Mouse (Mus musculus) midbrain, embryonic 12.5 days (tissue): ENCODE data around the gene Slc23a4. TPM values are rescaled to one million over a fixed set of nuclear protein-coding genes. Genes with fewer than 3 reads are reported as not detected.

Experiments
- ATAC-seq: fragments of 200-750 bp; cut with Nextera tagmentation; 2 replicates; pipeline ENCODE4 v1.8.0; 2017; ENCODE audit warnings: low read depth, moderate TSS enrichment, moderate library complexity; ENCODE audit not compliant: low FRiP score
- H3K27ac ChIP-seq: fragments of 300-500 bp; sonication (generic); replicated peaks from 2 replicates; pipeline ENCODE4 v1.5.1; 2016; ENCODE audit warnings: mild to moderate bottlenecking
- H3K27me3 ChIP-seq: fragments of 300-500 bp; sonication (generic); 2 replicates; pipeline ENCODE4 v1.6.1; 2016; ENCODE audit warnings: mild to moderate bottlenecking
- H3K36me3 ChIP-seq: fragments of 300-500 bp; sonication (generic); 2 replicates; pipeline ENCODE4 v1.6.1; 2016
- H3K4me1 ChIP-seq: fragments of 300-500 bp; sonication (generic); 2 replicates; pipeline ENCODE4 v1.6.1; 2016
- H3K4me2 ChIP-seq: fragments of 300-500 bp; sonication (generic); replicated peaks from 2 replicates; pipeline ENCODE4 v1.6.1; 2016; ENCODE audit warnings: mild to moderate bottlenecking, moderate library complexity
- H3K4me3 ChIP-seq: fragments of 300-500 bp; sonication (generic); 2 replicates; pipeline ENCODE4 v1.5.1; 2016; ENCODE audit warnings: mild to moderate bottlenecking
- H3K9ac ChIP-seq: fragments of 300-500 bp; sonication (generic); replicated peaks from 2 replicates; pipeline ENCODE4 v1.6.1; 2016; ENCODE audit warnings: mild to moderate bottlenecking, moderate library complexity
- H3K9me3 ChIP-seq: fragments of 300-500 bp; sonication (generic); 2 replicates; pipeline ENCODE4 v1.6.1; 2016; ENCODE audit warnings: mild to moderate bottlenecking
- WGBS: fragments of 180-500 bp; shearing (Covaris S2); methylation state at CpG from one replicate; pipeline ENCODE4 v1.1.7; 2016; 5-methylcytosine and 5-hydroxymethylcytosine counted together
- polyA plus RNA-seq: library from polyadenylated mRNA; unstranded; fragments of >200 nt; fragmentation: Nextera tagmentation; extraction: Ambion mirVana; gene quantifications from 2 replicates; pipeline ENCODE4 v1.2.1, GENCODE M21; 2016

The Slc23a4 gene
- polyA plus RNA-seq, 1 experiment from 2014 or later: 0.59 TPM

DNA sequence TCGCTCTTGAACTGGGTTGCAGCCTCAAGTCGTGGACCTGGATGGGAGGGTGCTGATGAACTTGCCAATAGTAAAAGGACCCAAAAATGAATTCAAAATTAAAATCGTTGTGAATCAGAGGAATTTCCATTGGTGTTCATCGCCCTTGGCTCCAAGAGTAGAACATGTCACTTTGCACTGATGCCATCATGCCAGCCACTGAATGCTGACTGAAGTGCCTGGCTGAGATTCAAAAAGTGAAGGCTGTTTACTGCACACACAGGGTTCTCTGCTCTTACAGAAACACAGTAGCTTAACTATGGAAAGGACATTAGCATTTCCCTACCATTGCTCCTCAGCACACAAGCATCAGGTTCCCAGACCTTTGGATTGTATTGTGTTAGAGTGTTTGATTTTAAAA lies 8.3 kb upstream of the Slc23a4 start:
- ATAC-seq: no peak

DNA sequence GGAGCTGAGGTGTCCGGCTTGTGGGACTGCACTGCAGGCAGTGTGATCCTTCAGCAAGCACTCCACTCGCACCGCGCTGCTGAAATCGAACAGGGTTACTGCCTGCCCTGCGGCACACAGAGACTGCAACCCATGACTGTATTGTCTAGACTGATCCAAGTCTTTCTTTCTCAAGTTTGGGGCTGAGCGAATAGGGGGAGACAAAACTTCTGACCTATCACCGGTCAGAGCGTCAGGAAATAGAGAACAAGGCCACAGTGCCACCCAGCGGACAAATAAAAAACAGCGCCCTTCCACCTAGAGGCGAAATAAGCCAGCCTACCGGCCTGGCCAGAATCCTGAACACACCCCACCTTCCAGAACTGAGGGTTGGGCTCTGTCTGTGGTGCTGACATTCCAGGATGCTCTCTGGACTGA lies 7.1 kb upstream of the Slc23a4 start:
- Histone ChIP-seq H3K4me1 (peaks cover 6% of the 10 kb centered on the region; the same call in 1 of the 2 replicates), H3K27me3 (no peaks in the 10 kb centered on the region), H3K27ac (no peak overlapping the region), H3K4me3 (peak overlapping the region; percentile 28), H3K9me3 (no peaks in the 10 kb centered on the region), H3K36me3 (no peaks in the 10 kb centered on the region), H3K4me2 (peak overlapping the region; percentile 50), H3K9ac (no peak overlapping the region; the same call in 1 of the 2 replicates)
- 5% methylated on average over 13 of the region's 13 CpGs for WGBS
- ATAC-seq: peak; percentile 67

More for the DNA sequence above, 8.3 kb upstream of the Slc23a4 start:
- no peak overlapping the region for H3K27ac ChIP-seq
- no peak overlapping the region for H3K9ac ChIP-seq
- no peaks in the 10 kb centered on the region for H3K36me3 ChIP-seq
- H3K4me1 ChIP-seq: peaks cover 6% of the 10 kb centered on the region; the same call in 1 of the 2 replicates
- H3K4me3 ChIP-seq: no peak overlapping the region
- no peaks in the 10 kb centered on the region for H3K9me3 ChIP-seq
- WGBS: 83% methylated on average over 4 of the region's 4 CpGs
- no peak overlapping the region for H3K4me2 ChIP-seq
- H3K27me3 ChIP-seq: no peaks in the 10 kb centered on the region

DNA sequence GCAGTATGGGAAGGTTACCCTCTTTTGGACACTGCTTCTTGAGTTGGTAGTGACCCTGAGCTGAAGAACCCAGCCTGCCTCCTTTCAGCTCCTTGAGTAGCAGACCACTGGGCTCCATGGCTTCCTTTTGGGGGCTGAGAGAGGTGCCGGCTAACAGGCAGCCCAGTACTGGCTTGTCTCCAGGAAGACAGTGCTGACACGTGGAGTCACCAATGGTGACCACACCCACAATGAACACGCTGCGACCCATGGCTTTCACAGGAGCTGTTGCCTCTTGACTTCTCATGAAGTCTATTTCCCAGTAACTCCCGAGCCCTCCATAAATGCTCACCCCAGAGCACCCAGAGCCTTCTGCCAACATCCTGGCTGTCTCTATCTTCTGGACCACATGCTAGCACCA lies 6.5 kb upstream of the Slc23a4 start:
- Histone ChIP-seq H3K36me3 (no peaks in the 10 kb centered on the region), H3K4me2 (peak overlapping the region; percentile 50), H3K9ac (no peak overlapping the region; the same call in 1 of the 2 replicates), H3K4me1 (peaks cover 6% of the 10 kb centered on the region; the same call in 1 of the 2 replicates), H3K9me3 (no peaks in the 10 kb centered on the region), H3K27ac (no peak overlapping the region), H3K27me3 (no peaks in the 10 kb centered on the region), H3K4me3 (no peak overlapping the region)
- 83% methylated on average over 5 of the region's 5 CpGs for WGBS
- no peak for ATAC-seq

DNA sequence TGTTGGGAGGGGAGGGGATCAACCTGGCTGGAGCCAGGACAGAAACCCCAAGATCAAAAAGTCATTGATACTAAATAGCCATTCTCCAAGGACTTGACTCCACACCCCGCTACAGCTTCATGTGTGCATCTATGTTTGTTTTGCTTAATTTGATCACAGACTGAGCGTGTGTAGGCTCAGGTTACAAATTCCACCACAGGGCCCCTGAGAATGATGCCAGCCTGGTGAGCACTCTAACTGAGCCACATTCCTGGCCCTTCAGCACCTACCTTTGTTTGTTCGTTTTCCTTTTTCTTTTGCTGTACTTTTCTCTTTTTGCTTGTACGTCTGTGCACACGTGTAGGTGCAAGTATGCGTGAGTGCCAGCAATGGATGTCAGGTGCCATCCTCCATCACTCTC lies 1.1 kb upstream of the Slc23a4 start:
- H3K27ac ChIP-seq: no peak overlapping the region
- 83% methylated on average over 6 of the region's 6 CpGs for WGBS
- ATAC-seq: no peak
- H3K4me3 ChIP-seq: no peak overlapping the region
- H3K36me3 ChIP-seq: no peaks in the 10 kb centered on the region
- no peaks in the 10 kb centered on the region; the same call in none of the 2 replicates for H3K27me3 ChIP-seq
- peaks cover 15% of the 10 kb centered on the region for H3K4me1 ChIP-seq
- H3K9ac ChIP-seq: 0 out of 2 replicates have a peak overlapping the region, but pooled peaks have one; percentile 17
- H3K9me3 ChIP-seq: no peaks in the 10 kb centered on the region
- H3K4me2 ChIP-seq: no peak overlapping the region

DNA sequence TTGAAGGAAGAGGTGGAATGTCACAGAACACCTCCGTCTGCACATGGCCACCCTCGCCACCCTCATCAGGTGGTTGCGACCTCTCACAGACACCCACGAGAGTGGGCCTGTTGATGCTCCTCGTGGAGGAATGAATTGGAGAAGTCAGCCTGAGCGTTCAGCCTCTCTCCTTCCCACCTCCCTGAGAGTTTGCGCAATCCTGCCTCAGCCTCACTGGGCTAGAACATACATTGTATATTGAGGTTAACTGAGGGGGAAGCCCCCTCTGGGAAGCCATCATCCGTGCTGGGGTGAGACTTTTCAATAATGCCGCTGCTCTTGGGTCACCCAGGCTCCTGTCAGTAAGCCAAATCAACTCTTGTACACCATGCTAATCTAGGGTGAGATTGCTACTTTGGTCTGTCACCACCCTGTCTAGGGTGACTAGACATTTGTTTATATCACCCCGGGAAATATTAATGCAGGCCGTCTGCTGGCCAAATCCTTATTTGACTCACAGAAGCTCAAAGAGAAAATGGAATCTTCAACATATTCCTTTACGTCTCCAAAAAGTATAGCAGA lies 1.0 kb downstream of the Slc23a4 start:
- Histone ChIP-seq H3K4me3 (no peak overlapping the region), H3K9me3 (no peaks in the 10 kb centered on the region), H3K27ac (no peak overlapping the region), H3K9ac (no peak overlapping the region), H3K4me1 (peaks cover 15% of the 10 kb centered on the region), H3K4me2 (no peak overlapping the region), H3K36me3 (no peaks in the 10 kb centered on the region), H3K27me3 (no peaks in the 10 kb centered on the region; the same call in none of the 2 replicates)
- ATAC-seq: no peak
- 90% methylated on average over 12 of the region's 12 CpGs for WGBS

DNA sequence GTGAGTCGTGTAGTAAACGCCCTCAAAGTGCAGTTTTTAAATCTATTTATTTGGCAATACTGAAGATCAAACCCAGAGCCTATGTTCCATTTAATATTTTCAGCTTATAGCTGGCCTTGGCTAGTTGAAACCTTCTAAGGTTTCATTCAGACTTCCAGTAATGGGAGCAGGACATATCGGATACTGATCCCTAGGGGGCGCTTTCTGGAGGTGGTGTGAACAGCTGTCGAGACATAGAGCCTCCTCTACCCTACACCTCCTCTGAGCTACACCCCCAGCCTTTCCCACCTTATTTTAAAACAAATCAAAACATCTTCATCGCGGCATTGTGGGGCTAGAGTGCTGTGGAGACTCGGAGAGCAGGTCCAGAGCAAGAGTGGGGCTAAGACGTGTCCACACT lies 7.5 kb downstream of the Slc23a4 start:
- Histone ChIP-seq H3K9ac (no peak overlapping the region), H3K36me3 (no peaks in the 10 kb centered on the region), H3K27ac (no peak overlapping the region), H3K27me3 (no peaks in the 10 kb centered on the region), H3K4me3 (no peak overlapping the region), H3K4me1 (no peaks in the 10 kb centered on the region; the same call in 1 of the 2 replicates), H3K4me2 (no peak overlapping the region), H3K9me3 (no peaks in the 10 kb centered on the region)
- ATAC-seq: no peak
- WGBS: 67% methylated on average over 9 of the region's 9 CpGs

DNA sequence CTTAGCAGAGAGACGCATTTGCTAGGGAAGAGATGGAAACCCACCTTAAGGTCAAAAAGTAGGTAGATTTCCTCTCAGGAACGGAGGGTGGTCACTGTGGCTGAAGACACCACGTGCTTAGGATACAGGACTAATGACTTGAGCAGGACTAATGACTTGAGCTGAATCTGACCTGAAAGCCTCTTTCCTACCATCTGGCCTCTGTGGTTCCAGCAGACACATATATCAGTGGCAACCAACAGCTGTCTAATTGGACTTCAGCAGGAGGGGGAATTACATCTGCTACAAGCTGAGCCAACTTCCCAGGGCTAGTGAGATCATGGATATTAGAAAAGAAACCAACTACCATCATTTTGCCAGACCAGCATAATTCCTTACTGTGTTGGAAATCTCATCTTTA lies 8.9 kb downstream of the Slc23a4 start:
- no peaks in the 10 kb centered on the region for H3K27me3 ChIP-seq
- H3K9me3 ChIP-seq: no peaks in the 10 kb centered on the region
- H3K4me1 ChIP-seq: no peaks in the 10 kb centered on the region; the same call in 1 of the 2 replicates
- 85% methylated on average over 3 of the region's 3 CpGs for WGBS
- H3K27ac ChIP-seq: no peak overlapping the region
- no peak overlapping the region for H3K4me3 ChIP-seq
- no peak for ATAC-seq
- H3K4me2 ChIP-seq: no peak overlapping the region
- no peaks in the 10 kb centered on the region for H3K36me3 ChIP-seq
- no peak overlapping the region for H3K9ac ChIP-seq

DNA sequence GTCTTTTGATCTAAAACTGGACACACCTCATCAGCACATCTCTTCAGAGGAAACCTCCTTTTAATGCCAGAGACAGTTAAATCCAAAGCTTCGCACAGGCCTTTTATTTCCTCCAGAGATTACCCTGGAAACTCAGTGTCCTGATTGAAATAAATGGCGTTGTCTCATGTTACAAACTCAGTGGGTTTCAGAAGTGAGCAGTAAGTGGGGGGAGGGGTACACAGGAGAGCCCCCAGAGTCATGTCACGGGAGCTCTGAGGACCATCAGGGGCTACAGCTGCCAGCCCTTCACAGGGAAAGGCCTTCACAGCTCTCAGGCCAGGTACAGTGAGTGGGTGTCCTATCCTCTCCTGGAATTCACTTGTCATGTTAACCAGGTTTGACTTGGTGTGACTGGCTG lies 17.0 kb downstream of the Slc23a4 start:
- Histone ChIP-seq H3K4me2 (no peak overlapping the region), H3K4me1 (no peaks in the 10 kb centered on the region), H3K27me3 (no peaks in the 10 kb centered on the region), H3K9me3 (no peaks in the 10 kb centered on the region), H3K27ac (no peak overlapping the region), H3K9ac (no peak overlapping the region), H3K36me3 (no peaks in the 10 kb centered on the region), H3K4me3 (no peak overlapping the region)
- no peak for ATAC-seq
- 23% methylated on average over 3 of the region's 3 CpGs for WGBS

DNA sequence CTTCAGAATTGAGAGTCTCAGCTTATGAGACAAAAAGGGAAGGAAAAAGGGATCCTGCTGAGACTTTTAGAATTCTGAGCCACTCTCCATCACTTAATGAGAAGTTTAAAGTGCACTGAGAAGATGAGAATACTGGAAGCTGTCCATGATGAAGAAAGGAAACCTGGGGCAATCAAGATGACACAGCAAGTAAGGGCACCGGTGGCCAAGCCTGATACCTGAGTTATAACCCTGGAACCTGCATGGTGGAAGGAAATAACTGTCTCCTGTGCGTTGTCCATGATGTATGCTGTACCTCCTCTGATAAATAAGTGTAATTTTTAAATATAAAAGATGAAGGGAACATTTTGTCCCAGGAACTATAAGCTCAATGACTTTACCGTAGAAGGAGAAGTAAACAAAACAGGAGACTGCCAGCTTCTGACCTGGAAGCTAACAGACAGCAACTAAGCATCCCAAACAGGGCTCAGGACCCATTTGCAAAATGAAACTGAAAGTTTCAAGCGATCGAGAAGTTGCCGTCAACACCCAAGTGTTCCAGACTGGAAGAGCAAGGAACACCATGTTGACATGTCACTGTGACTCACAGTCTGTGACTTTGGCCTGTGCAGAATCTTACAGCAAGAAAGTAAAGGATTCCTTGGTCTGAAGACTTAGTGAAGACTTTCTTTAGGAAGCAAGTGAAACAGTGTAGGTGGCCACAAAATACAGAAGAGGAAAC lies 22.2 kb downstream of the Slc23a4 start:
- Histone ChIP-seq H3K4me2 (no peak overlapping the region), H3K9me3 (no peaks in the 10 kb centered on the region)
- no peak for ATAC-seq

DNA sequence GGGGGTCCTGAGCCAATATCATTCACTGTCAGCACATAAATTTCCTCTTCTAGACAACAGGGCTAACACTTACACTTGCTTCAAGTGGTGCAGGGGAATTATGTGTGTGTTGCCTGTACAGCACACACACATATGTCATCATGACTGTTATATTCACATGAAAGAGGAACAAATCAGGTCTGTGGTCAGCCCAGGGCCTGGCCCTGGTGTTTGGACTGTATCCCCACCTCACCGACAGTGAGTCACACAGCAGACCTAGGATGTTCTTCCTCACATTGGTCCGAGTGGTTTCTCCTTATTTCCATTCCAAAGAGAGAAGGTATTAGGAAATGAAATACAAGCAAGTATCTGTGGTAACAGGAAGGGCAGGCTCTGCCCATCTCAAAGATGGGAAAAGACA lies 23.7 kb downstream of the Slc23a4 start:
- 76% methylated on average over 2 of the region's 2 CpGs for WGBS
- no peak overlapping the region for H3K4me3 ChIP-seq
- no peak overlapping the region for H3K4me2 ChIP-seq
- H3K27me3 ChIP-seq: no peaks in the 10 kb centered on the region
- no peaks in the 10 kb centered on the region for H3K4me1 ChIP-seq
- no peak overlapping the region for H3K9ac ChIP-seq
- no peak overlapping the region for H3K27ac ChIP-seq
- H3K36me3 ChIP-seq: no peaks in the 10 kb centered on the region
- ATAC-seq: no peak
- H3K9me3 ChIP-seq: no peaks in the 10 kb centered on the region

More for the DNA sequence above, 22.2 kb downstream of the Slc23a4 start:
- H3K27ac ChIP-seq: no peak overlapping the region
- no peak overlapping the region for H3K9ac ChIP-seq
- no peak overlapping the region for H3K4me3 ChIP-seq
- H3K36me3 ChIP-seq: no peaks in the 10 kb centered on the region
- WGBS: 85% methylated on average over 6 of the region's 6 CpGs
- no peaks in the 10 kb centered on the region for H3K27me3 ChIP-seq
- no peaks in the 10 kb centered on the region for H3K4me1 ChIP-seq

DNA sequence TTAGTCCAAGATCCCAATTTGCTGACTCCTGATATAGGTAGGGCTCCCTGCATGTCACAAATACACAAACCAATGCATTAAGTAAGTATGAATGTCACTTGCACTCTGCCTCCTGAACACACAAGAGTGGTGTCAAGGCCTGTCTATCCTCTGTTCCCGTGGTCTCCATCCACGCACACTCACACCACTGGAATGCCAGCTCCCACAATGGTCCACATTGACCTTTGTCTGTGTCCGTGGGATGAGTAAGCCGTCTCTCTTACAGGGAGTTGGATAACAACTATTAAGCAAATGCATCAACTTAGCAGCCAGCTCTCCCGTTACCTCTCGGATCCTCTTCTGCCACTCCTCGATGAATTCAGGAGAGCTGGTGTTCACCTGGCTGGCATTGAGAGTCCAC lies 29.1 kb downstream of the Slc23a4 start:
- 88% methylated on average over 7 of the region's 7 CpGs for WGBS
- H3K9ac ChIP-seq: no peak overlapping the region
- no peak overlapping the region for H3K27ac ChIP-seq
- H3K36me3 ChIP-seq: no peaks in the 10 kb centered on the region
- H3K4me2 ChIP-seq: no peak overlapping the region
- no peak overlapping the region for H3K4me3 ChIP-seq
- no peaks in the 10 kb centered on the region; the same call in 1 of the 2 replicates for H3K4me1 ChIP-seq
- no peaks in the 10 kb centered on the region for H3K9me3 ChIP-seq
- no peaks in the 10 kb centered on the region for H3K27me3 ChIP-seq
- ATAC-seq: no peak

DNA sequence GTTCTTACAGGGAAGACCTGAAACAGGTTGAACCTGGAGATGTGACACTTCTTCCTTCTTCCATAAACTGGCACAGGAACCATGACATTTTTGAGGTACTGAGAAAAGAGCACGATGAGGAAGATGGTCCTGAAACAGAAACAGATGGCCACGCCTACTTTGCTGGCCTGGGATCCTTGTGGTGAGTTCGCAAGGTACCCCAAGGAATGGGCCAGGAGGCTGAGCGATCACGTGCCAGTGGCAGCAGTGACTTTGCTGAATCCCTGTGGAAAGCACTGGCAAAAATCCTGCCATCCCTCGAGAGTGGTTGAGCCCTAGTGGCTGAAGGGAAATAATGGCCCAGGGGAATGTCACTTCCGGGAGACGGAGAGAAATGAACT lies 32.4 kb downstream of the Slc23a4 start:
- WGBS: 35% methylated on average over 8 of the region's 8 CpGs
- no peaks in the 10 kb centered on the region for H3K9me3 ChIP-seq
- H3K4me1 ChIP-seq: no peaks in the 10 kb centered on the region; the same call in 1 of the 2 replicates
- peak overlapping the region; percentile 42 for H3K4me2 ChIP-seq
- H3K4me3 ChIP-seq: no peak overlapping the region
- H3K27ac ChIP-seq: no peak overlapping the region
- H3K36me3 ChIP-seq: no peaks in the 10 kb centered on the region
- H3K9ac ChIP-seq: no peak overlapping the region
- H3K27me3 ChIP-seq: no peaks in the 10 kb centered on the region
- ATAC-seq: no peak
